Mouse (Mus musculus) gastrocnemius, postnatal 25 days (tissue): Measurements from ENCODE around the gene Tmed6. TPM values are rescaled to one million over a fixed set of nuclear protein-coding genes. Genes with fewer than 3 reads are reported as not detected.
"Not testable (repeated sequence)": the region's sequence is repeated elsewhere in the genome, so short reads cannot be mapped to it uniquely, and the experiment has no call there.

Experiments
- DNase-seq: peaks from one replicate; pipeline ENCODE4 v3.0.0; 2022
- long read RNA-seq, 2 experiments: library from polyadenylated mRNA; stranded (forward); transcript quantifications; one replicate each; pipeline ENCODE4 v2.0.0; 2021
- total RNA-seq, 2 experiments: library from RNA; stranded (reverse); gene quantifications; 1 replicate in 1 of 2; 2 replicates in 1 of 2; pipeline ENCODE4 v1.2.3; 2021

The Tmed6 gene
- total RNA-seq, result not detected
- long read RNA-seq, experiment 1, result 0 reads
- long read RNA-seq, experiment 2, result 0 reads

DNA sequence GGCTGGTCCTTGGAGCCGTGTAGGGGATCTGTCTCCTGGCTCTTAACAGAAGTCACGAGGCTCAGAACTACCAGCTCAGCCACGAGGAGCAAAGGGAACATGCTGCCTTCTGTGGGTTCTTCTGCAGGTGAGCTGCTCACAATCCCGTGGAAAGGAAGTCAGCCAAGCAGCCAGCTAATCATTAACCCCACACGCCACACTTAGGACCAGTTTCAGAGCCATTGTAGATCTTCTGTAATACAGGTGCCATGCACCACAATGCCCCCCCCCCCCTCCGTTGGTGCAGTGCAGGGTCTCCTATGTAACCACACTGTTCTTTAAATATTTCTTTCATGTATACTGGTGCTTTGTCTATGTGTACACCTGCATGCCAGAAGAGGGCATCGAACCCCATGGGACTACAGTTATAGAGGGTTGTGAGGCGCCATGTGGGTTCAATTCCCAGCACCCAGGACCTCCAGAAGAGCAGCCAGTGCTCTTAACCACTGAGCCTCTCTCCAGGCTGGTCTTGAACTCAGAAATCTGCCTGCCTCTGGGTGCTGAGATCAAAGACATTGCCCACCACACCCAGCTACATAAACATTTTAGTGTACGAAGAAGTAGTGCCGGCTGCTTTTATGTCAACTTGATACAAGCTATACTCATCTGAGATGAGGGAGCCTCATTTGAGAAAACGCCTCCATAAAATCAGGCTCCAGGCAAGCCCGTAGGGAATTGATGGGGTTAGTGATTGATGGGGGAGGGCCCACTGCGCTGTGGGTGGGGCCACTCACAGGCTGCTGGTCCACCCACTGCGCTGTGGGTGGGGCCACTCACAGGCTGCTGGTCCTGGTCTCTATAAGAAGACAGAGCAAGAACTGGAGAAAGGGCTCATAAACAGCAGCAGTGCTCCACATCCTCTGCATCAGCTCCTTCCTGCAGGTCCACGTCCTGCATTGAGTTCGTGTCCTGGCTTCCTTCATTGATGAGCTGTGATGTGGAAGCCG, at the start of gene Tmed6:
TSS of gene Tmed6 (minus strand) at position 134 of the 986 bp plus-strand sequence.
- peak; percentile 27 for DNase-seq

DNA sequence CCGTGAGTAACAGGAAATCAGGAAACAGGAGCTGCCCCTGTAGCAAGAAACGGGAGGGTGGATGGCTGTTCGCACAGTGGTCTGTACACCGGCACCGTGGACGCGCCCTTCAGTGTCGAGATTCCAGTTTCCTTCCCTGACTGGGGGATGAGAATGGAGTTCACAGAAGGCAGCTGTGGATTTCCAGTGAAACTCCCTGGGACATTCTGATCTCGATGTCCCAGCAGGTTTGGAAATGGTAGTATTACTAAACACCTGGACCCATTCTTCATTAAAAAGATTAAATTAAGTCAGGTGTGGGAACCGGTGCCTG, 49.5 kb upstream of the Tmed6 start:
- DNase-seq, result no peak

GRCm38 (mm10) chr8:107114150-107115007, 48.9 kb upstream of the Tmed6 start:
- no peak for DNase-seq

DNA sequence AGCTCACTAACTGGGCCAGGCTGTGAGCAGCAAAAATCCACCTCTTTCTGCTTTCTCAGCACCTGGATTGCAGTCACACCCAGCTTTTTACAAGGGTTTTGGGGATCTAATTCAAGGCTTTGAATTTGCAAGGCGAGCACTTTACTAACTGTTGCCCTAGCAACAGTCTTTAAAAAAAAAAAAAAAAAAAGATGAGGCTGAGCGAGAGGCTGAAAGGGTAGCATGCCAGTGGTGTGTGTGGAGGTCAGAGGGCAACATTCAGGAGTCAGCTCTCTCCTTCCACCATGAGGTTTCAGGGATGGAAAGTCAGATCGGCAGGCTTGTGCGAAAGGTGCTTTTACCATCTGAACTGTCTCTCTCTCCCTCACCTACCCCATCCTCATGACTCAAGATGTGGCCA, 47.8 kb upstream of the Tmed6 start:
- DNase-seq, result no peak

GRCm38 (mm10) chr8:107111340-107112105, 46.1 kb upstream of the Tmed6 start:
- no peak for DNase-seq

DNA sequence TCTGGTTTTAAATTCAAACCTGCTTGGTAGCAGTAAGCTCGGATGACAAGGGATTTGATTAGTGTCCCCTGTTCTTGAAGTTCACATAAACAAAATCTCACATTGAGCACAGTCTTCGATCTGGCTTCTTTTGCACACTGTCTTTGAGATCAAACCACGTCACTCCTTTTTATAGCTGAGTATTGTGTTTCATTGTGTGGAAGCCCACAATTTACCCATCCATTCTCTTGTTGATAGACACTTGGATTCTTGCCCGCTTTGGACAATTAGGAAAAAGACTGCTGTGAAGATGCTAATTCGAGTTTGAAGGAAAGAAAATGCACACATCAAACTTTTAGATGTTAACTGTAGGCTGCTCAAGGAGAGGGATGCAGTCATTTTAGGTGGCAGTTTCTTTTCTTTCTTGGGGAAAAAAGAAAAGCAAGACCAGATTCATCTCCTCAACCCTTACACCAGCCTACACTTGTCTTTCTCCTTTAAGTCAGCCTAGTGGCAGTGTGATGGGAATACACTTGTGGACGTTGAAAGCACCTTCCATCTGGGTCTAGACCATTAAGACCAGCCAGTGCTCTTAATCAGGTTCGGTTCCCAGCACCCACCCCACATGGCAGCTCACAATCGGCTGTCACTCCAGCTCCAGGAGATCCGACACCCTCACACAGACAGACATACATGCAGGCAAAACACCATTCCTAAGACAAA, 45.3 kb upstream of the Tmed6 start:
- DNase-seq, result no peak

DNA sequence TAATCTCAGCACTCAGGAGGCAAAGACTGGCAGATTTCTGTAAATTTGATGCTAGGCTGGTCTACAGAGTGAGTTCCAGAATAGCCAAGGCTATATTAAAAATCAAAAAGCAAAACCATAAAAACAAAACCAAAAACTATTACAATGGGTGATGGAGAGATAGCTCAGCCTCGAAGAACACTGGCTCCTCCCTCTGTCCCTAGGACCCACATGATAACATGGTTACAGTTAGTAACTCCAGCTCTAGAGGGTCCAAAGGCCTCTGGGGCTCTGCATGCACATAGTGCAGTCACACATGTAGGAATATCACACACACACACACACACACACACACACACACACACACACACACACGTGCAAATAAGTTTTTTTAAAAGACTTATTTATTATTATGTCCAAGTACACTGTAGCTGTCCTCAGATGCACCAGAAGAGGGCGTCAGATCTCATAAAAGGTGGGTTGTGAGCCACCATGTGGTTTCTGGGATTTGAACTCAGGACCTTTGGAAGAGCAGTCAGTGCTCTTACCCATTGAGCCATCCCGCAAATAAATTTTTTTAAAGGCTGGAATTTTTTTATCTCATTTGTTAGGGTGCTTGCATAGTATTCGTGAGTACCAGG, 44.5 kb upstream of the Tmed6 start:
- DNase-seq, result no peak

DNA sequence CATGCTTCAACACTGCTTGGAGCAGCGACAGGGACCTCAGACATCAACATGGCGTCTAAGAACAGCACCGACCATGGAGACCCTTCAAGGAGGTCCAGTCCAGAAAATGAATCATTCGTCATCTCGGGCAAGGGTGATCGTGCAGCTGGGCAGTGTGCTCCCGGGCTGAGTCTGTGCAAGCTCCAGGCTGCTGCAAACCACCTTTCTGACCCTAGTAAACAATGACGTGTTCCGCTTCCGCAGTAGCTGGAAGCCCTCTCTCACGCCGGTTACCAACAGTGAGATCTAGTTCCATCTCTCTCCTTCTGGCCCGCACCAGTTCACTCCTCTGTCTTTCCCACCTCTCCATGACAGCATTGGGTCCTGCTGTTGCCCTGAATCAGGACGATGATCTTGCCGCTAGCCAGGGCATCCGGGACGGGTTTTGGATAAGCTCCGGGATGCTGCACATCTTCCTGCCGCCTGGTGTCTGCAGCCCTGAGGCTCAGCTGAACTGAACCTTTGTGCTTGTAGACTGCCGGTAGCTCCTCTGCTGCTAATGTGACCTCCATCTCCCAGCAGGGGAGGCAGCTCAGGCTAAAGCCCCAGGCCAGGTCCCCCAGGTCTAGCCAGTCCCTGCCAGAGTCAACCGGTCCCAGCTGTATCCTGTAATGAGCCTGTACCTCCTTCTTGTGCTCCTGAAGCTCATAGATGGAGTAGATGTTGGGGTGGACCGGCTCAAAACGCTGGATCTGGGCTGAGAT, 43.7 kb upstream of the Tmed6 start:
- DNase-seq, result no peak

DNA sequence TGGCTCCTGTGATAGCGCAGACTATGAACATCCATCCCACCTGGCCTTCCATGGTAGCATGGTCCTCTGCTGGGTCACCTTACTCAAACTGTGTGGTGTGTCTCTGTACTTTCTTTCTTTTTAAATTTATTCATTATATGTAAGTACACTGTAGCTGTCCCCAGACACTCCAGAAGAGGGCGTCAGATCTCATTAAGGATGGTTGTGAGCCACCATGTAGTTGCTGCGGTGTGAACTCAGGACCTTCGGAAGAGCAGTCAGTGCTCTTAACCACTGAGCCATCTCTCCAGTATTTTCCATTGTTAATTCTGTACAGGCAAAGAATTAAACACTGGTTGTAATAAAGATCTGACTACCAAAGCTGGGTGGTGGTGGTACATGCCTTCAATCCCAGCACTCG, 42.6 kb upstream of the Tmed6 start:
- not testable (repeated sequence) for DNase-seq

GRCm38 (mm10) chr8:107104547-107104946, 39.1 kb upstream of the Tmed6 start:
- DNase-seq, result peak; percentile 32

DNA sequence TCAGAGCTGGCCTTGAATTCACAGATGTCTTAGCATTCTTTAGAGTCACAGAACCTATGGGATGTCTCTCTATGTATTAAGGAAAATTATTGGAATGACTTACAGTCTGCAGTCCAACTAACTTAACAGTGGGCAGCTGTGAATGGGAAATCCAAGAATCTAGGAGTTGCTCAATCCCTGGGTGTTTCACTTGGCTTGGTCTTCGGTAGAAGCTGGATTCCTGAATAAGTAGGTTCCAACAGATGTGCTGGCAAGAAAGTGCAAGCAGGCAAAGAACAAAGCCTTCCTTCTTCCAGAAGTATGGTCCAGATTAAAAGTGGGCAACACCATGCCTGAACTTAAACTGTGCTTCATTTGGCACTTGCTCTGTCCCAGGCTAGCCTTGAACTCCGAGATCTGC, 35.2 kb upstream of the Tmed6 start:
- no peak for DNase-seq

- DNase-seq, result peak; percentile 96
Observed at GRCm38 (mm10) chr8:107096366-107097036, 31.1 kb upstream of the Tmed6 start, which contains the start of gene Terf2. Gene Terf2 (minus strand): TSS chr8:107096547.

DNA sequence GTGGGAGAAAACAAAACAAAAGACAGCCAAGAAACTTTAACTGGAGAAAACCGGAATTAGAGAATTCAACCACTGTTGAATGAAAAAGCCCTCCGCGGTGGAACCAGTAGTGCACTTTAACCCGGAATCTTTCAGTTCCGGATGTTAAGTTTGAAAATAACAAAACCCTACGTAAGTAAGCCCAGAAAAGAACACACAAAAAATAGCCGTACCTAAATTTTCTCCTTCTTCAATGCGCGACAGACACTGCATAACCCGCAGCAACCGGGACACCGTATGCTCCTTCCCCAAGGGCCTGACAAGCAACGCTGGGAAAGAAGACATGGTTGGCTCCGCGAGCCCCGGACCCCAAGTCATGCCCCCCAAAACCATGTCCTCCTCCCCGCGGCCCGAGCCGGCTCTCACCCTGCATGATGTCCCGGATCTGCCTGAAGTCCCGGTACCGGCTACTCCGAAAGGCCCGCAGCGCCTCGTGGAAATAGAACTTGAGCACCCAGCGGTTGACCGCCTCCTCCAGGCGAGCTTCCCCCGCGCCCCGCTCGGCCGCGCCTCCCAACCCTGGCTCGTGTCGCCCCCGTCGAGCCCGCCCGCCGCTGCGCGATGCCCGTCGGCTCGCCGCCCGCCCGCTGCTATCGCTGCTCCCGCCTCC, 30.4 kb upstream of the Tmed6 start:
- no peak for DNase-seq

- peak; percentile 37 for DNase-seq
Observed at GRCm38 (mm10) chr8:107090531-107090930, 25.1 kb upstream of the Tmed6 start.

DNA sequence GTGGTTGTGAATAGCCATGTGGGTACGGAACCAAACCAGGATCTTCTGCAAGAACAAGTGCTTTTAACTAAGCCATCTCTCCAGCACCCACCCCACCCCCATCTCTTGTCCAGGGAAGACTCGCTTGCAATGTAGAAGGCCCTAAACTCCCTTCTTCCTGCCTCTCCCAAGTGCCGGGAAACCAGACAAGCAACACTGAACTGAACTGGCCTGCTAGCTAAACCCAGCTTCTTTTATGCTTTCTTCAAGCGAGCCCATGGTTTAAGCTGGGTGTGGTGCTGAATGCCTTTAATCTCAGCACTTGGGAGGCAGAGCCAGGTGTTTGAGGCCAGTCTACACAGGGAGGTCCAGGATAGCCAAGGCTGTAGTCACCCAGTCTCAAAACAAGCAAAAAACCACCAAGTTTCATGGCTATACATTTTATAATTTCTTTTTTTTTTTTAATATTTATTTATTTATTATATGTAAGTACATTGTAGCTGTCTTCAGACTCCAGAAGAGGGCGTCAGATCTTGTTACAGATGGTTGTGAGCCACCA, 23.2 kb upstream of the Tmed6 start:
- DNase-seq, result no peak

DNA sequence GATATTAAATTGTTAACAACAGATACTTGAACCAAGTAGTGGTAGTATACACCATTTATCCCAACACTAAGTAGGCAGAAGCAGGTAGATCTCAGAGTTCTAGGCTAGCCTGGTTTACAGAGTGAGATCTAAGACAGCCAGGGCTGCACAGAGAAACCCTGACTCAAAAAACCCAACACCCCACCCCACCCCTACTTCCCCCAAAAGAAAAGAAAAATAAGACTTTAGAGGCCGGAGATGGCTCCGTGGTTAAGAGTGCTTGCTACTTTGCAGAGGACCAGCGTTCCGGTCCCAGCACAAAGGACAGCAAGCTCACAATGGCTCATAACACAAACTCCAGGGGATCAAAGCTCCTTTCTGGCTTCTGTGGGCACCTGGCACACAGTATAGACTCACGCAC, 20.6 kb upstream of the Tmed6 start:
- DNase-seq, result no peak

DNA sequence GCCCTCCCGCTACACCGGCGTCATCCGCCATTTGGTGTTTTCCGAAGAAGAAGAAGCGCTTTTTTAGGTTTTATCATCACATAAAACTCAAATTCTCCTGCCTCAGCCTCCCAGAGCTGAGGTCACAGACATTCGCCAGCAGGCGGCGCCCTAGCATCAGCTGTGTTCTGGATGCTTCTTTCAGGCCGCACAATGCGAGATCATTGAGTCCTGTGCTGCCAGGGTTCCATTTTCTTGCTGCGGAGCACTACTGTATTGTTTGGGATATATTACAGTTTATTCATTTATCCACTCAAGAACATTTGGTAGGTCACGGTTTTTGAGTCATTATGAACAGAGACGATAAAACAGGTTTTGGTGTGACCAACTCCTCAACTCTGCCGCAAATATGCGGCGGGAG, 19.9 kb upstream of the Tmed6 start:
- no peak for DNase-seq

GRCm38 (mm10) chr8:107076239-107076888, 10.9 kb upstream of the Tmed6 start:
- DNase-seq, result no peak
